Mouse (Mus musculus) brown adipose tissue, adult 24 weeks (tissue): Measurements from ENCODE around the gene Ascc2. TPM values are rescaled to one million over a fixed set of nuclear protein-coding genes. Genes with fewer than 3 reads are reported as not detected.

Experiments used
- H3K27ac ChIP-seq: fragments of 200-500 bp; replicated peaks from 2 replicates; pipeline ENCODE4 v1.5.1; 2012; ENCODE audit warnings: low read depth, mild to moderate bottlenecking, low read length
- H3K4me1 ChIP-seq: fragments of 200-500 bp; 2 replicates; pipeline ENCODE4 v1.6.1; 2012; ENCODE audit warnings: low read length, mixed read lengths; ENCODE audit not compliant: control insufficient read depth, insufficient read depth, insufficient read length
- H3K4me3 ChIP-seq: fragments of 200-500 bp; 2 replicates; pipeline ENCODE4 v1.5.1; 2012; ENCODE audit warnings: low read depth, mild to moderate bottlenecking, low read length, moderate library complexity; ENCODE audit not compliant: insufficient read depth
- polyA plus RNA-seq: library from polyadenylated mRNA; stranded (reverse); fragments of >200 nt; gene quantifications from 2 replicates; pipeline ENCODE4 v1.2.4, GENCODE M21; 2012; ENCODE audit not compliant: missing spikeins, insufficient read depth, insufficient read length

Gene Ascc2
- polyA plus RNA-seq, 1 experiment: 7.4 TPM

- Histone ChIP-seq H3K4me1 (peaks cover 4% of the 10 kb centered on the region; the same call in 1 of the 2 replicates), H3K4me3 (no peak overlapping the region), H3K27ac (no peak overlapping the region)
Observed at GRCm38 (mm10) chr11:4660309-4661025, 22.9 kb downstream of the Ascc2 start.

GRCm38 (mm10) chr11:4661324-4661723, 23.8 kb downstream of the Ascc2 start:
- peak overlapping the region; percentile 49; the same call in 1 of the 2 replicates for H3K27ac ChIP-seq
- no peak overlapping the region for H3K4me3 ChIP-seq

GRCm38 (mm10) chr11:4661871-4662495, 24.4 kb downstream of the Ascc2 start:
- Histone ChIP-seq H3K4me3 (no peak overlapping the region), H3K27ac (no peak overlapping the region), H3K4me1 (peaks cover 4% of the 10 kb centered on the region; the same call in 1 of the 2 replicates)

More at GRCm38 (mm10) chr11:4661324-4661723, 23.8 kb downstream of the Ascc2 start:
- peaks cover 4% of the 10 kb centered on the region; the same call in 1 of the 2 replicates for H3K4me1 ChIP-seq

GRCm38 (mm10) chr11:4662496-4662878, 24.9 kb downstream of the Ascc2 start:
- Histone ChIP-seq H3K4me1 (peaks cover 4% of the 10 kb centered on the region; the same call in 1 of the 2 replicates), H3K4me3 (no peak overlapping the region), H3K27ac (no peak overlapping the region)

- Histone ChIP-seq H3K4me1 (no peaks in the 10 kb centered on the region), H3K27ac (no peak overlapping the region), H3K4me3 (no peak overlapping the region)
Observed at GRCm38 (mm10) chr11:4671736-4672135, 34.2 kb downstream of the Ascc2 start.

GRCm38 (mm10) chr11:4674593-4674992, 37.0 kb downstream of the Ascc2 start:
- no peak overlapping the region for H3K4me3 ChIP-seq
- no peak overlapping the region for H3K27ac ChIP-seq
- no peaks in the 10 kb centered on the region for H3K4me1 ChIP-seq

- H3K27ac ChIP-seq: no peak overlapping the region
- H3K4me1 ChIP-seq: no peaks in the 10 kb centered on the region
- H3K4me3 ChIP-seq: no peak overlapping the region
Observed at GRCm38 (mm10) chr11:4675126-4675562, 37.6 kb downstream of the Ascc2 start.

GRCm38 (mm10) chr11:4675693-4676092, 38.1 kb downstream of the Ascc2 start:
- Histone ChIP-seq H3K27ac (no peak overlapping the region), H3K4me3 (no peak overlapping the region), H3K4me1 (no peaks in the 10 kb centered on the region)

- H3K4me3 ChIP-seq: no peak overlapping the region
- H3K27ac ChIP-seq: no peak overlapping the region
Observed at GRCm38 (mm10) chr11:4677250-4677872, 39.8 kb downstream of the Ascc2 start.

GRCm38 (mm10) chr11:4678700-4679440, 41.3 kb downstream of the Ascc2 start:
- no peak overlapping the region for H3K27ac ChIP-seq
- H3K4me1 ChIP-seq: no peaks in the 10 kb centered on the region
- no peak overlapping the region for H3K4me3 ChIP-seq

More at GRCm38 (mm10) chr11:4677250-4677872, 39.8 kb downstream of the Ascc2 start:
- H3K4me1 ChIP-seq: no peaks in the 10 kb centered on the region

GRCm38 (mm10) chr11:4679441-4679832, 41.9 kb downstream of the Ascc2 start:
- Histone ChIP-seq H3K4me3 (no peak overlapping the region), H3K4me1 (no peaks in the 10 kb centered on the region), H3K27ac (no peak overlapping the region)

GRCm38 (mm10) chr11:4680126-4680525, 42.6 kb downstream of the Ascc2 start:
- Histone ChIP-seq H3K27ac (no peak overlapping the region), H3K4me1 (no peaks in the 10 kb centered on the region), H3K4me3 (no peak overlapping the region)

- no peak overlapping the region for H3K4me3 ChIP-seq
- no peaks in the 10 kb centered on the region for H3K4me1 ChIP-seq
- no peak overlapping the region for H3K27ac ChIP-seq
Observed at GRCm38 (mm10) chr11:4683516-4683915, 46.0 kb downstream of the Ascc2 start.

GRCm38 (mm10) chr11:4684186-4684585, 46.6 kb downstream of the Ascc2 start:
- Histone ChIP-seq H3K4me3 (no peak overlapping the region), H3K4me1 (no peaks in the 10 kb centered on the region), H3K27ac (no peak overlapping the region)

- H3K27ac ChIP-seq: no peak overlapping the region
- no peaks in the 10 kb centered on the region for H3K4me1 ChIP-seq
- no peak overlapping the region for H3K4me3 ChIP-seq
Observed at GRCm38 (mm10) chr11:4685071-4685470, 47.5 kb downstream of the Ascc2 start.
